Mouse (Mus musculus) kidney, adult 18-20 months (tissue): Measurements from ENCODE around the gene Ssh2.
A peak's percentile ranks its signal among the peaks of the same experiment; 100 is the strongest.

Experiments used
- DNase-seq: peaks from one replicate; pipeline ENCODE4 v3.0.0; 2021

The Ssh2 gene

GRCm38 (mm10) chr11:77494782-77495181 is 278.7 kb downstream of the Ssh2 start:
- DNase-seq = no peak

- DNase-seq = no peak
Measured at GRCm38 (mm10) chr11:77495507-77495906, 279.4 kb downstream of the Ssh2 start.

GRCm38 (mm10) chr11:77497341-77497756 is 281.3 kb downstream of the Ssh2 start:
- DNase-seq = peak; percentile 69

- DNase-seq = no peak
Measured at GRCm38 (mm10) chr11:77497851-77498250, 281.8 kb downstream of the Ssh2 start.

- no peak for DNase-seq
Measured at GRCm38 (mm10) chr11:77498261-77499139, 282.4 kb downstream of the Ssh2 start.

- no peak for DNase-seq
Measured at GRCm38 (mm10) chr11:77499354-77499753, 283.3 kb downstream of the Ssh2 start.

GRCm38 (mm10) chr11:77500361-77501325 is 284.6 kb downstream of the Ssh2 start:
- DNase-seq = no peak

GRCm38 (mm10) chr11:77501392-77501791 is 285.3 kb downstream of the Ssh2 start:
- DNase-seq = peak; percentile 84

GRCm38 (mm10) chr11:77501971-77502370 is 285.9 kb downstream of the Ssh2 start:
- no peak for DNase-seq

- DNase-seq = no peak
Measured at GRCm38 (mm10) chr11:77502481-77502880, 286.4 kb downstream of the Ssh2 start.

- no peak for DNase-seq
Measured at GRCm38 (mm10) chr11:77503511-77503910, 287.4 kb downstream of the Ssh2 start.

- no peak for DNase-seq
Measured at GRCm38 (mm10) chr11:77504377-77504776, 288.3 kb downstream of the Ssh2 start.

GRCm38 (mm10) chr11:77505291-77505980 is 289.3 kb downstream of the Ssh2 start:
- DNase-seq = no peak

- peak; percentile 63 for DNase-seq
Measured at GRCm38 (mm10) chr11:77506273-77506672, 290.2 kb downstream of the Ssh2 start.

- DNase-seq = no peak
Measured at GRCm38 (mm10) chr11:77506941-77507340, 290.9 kb downstream of the Ssh2 start.

- no peak for DNase-seq
Measured at GRCm38 (mm10) chr11:77507426-77507825, 291.3 kb downstream of the Ssh2 start.

- peak; percentile 90 for DNase-seq
Measured at GRCm38 (mm10) chr11:77508068-77509021, 292.3 kb downstream of the Ssh2 start.
